Mouse (Mus musculus): ENCODE data around the gene Ankrd27.

GRCm38 (mm10) chr7:35668066-35669041 is 82.3 kb downstream of the Ankrd27 start:
- TF ChIP-seq EP300 (optimal IDR thresholded peaks at IDR 0.05) (no peak), CTCF (IDR thresholded peaks at IDR 0.05; ENCODE audit: low read depth) (no peak)
